Mouse (Mus musculus) E14TG2a.4 (cell line): ENCODE measurements around the gene Zc3h10.

ENCODE experiments used
- CTCF ChIP-seq: conservative IDR thresholded peaks from 2 replicates; pipeline ENCODE4 v1.5.1; 2014; ENCODE audit warnings: low read length
- POU5F1 ChIP-seq: IDR thresholded peaks from 2 replicates; pipeline ENCODE4 v1.6.1; 2014; ENCODE audit warnings: low read length, borderline replicate concordance

GRCm38 (mm10) chr10:128524732-128525662 lies 22.6 kb downstream of the Zc3h10 start:
- TF ChIP-seq CTCF: no peak
- no peak for TF ChIP-seq POU5F1
